Mouse (Mus musculus) heart, embryonic 16.5 days (tissue): ENCODE measurements around the gene Rnf41. TPM values are rescaled to one million over a fixed set of nuclear protein-coding genes. Genes with fewer than 3 reads are reported as not detected.

Experiments
- ATAC-seq: fragments of 200-750 bp; cut with Nextera tagmentation; replicated peaks from 2 replicates; pipeline ENCODE4 v1.8.0; 2017; ENCODE audit warnings: moderate number of reproducible peaks; ENCODE audit not compliant: insufficient read depth, low FRiP score; ENCODE audit errors: extremely low read depth
- H3K27ac ChIP-seq: fragments of 300-500 bp; sonication (generic); 2 replicates; pipeline ENCODE4 v1.5.1; 2014; ENCODE audit warnings: mild to moderate bottlenecking, low read length, control low read depth, moderate library complexity
- H3K27me3 ChIP-seq: fragments of 300-500 bp; sonication (generic); 2 replicates; pipeline ENCODE4 v1.6.1; 2014; ENCODE audit warnings: low read length, mixed read lengths; ENCODE audit not compliant: control insufficient read depth, insufficient read depth
- H3K36me3 ChIP-seq: fragments of 300-500 bp; sonication (generic); 2 replicates; pipeline ENCODE4 v1.6.1; 2014; ENCODE audit not compliant: control insufficient read depth, insufficient read depth
- H3K4me1 ChIP-seq: fragments of 300-500 bp; sonication (generic); 2 replicates; pipeline ENCODE4 v1.6.1; 2014; ENCODE audit warnings: low read length, mixed read lengths; ENCODE audit not compliant: control insufficient read depth, insufficient read depth
- H3K4me2 ChIP-seq: fragments of 300-500 bp; sonication (generic); 2 replicates; pipeline ENCODE4 v1.6.1; 2014; ENCODE audit warnings: low read depth, mild to moderate bottlenecking, control low read depth, low read length
- H3K4me3 ChIP-seq: fragments of 300-500 bp; sonication (generic); 2 replicates; pipeline ENCODE4 v1.5.1; 2014; ENCODE audit warnings: mild to moderate bottlenecking, control low read depth, low read length
- H3K9ac ChIP-seq: fragments of 300-500 bp; sonication (generic); 2 replicates; pipeline ENCODE4 v1.6.1; 2014; ENCODE audit warnings: low read length, control low read depth
- H3K9me3 ChIP-seq: fragments of 300-500 bp; sonication (generic); replicated peaks from 2 replicates; pipeline ENCODE4 v1.6.1; 2016; ENCODE audit warnings: low read length; ENCODE audit not compliant: control insufficient read depth
- WGBS: fragments of 180-500 bp; shearing (Covaris S2); extraction: QIAGEN DNeasy Blood & Tissue Kit; methylation state at CpG from one replicate; pipeline ENCODE4 v1.1.7; 2014; 5-methylcytosine and 5-hydroxymethylcytosine counted together
- polyA plus RNA-seq: library from polyadenylated mRNA; unstranded; fragments of >200 nt; fragmentation: Nextera tagmentation; extraction: Ambion mirVana; gene quantifications from 2 replicates; pipeline ENCODE4 v1.2.1, GENCODE M21; 2015

Gene Rnf41
- polyA plus RNA-seq, 1 experiment from 2014 or later: 29.9 TPM

DNA sequence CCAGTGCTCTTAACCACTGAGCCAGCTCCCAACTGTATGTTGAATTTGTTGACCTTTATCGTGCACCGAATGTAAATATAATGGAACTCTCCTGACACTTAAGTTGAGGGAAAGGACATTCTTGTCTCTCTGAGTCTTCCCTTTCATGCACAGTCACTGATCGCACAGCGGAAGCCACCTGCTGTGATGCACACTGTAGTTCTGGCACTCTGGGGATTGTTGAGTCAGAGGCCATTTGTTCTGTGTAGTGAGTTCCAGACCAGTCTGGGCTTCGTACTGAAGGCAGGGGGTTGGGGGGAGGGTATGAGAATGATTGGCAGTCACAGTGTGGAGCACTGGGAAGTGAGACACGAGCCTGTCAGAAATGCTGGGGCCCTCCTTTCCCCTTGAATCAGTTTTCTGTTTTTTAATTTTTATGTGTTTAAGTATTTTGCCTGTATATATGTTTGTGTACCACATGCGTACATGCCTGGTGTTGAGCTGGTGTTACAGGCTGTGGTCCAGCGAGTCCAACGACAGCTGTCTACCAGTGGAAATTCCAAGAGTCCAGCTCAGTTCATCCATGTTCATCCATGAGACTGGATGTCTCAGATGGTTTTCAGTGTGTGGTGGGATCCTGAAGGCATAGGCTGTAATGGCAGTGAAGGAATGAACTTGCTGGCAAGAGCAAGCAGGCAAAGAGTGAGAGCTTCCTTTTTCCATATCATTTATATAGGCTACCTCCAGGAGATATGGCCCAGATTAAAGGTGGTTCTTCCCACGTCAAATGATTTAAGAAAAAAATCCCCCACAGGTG is 30.1 kb downstream of the Rnf41 start:
- ATAC-seq: no peak
- no peaks in the 10 kb centered on the region for H3K27me3 ChIP-seq
- H3K4me2 ChIP-seq: no peak overlapping the region
- H3K9ac ChIP-seq: no peak overlapping the region
- H3K9me3 ChIP-seq: no peaks in the 10 kb centered on the region
- no peaks in the 10 kb centered on the region for H3K4me1 ChIP-seq
- peaks cover 26% of the 10 kb centered on the region for H3K36me3 ChIP-seq
- 90% methylated on average over 10 of the region's 10 CpGs for WGBS
- no peak overlapping the region for H3K4me3 ChIP-seq
- H3K27ac ChIP-seq: no peak overlapping the region

DNA sequence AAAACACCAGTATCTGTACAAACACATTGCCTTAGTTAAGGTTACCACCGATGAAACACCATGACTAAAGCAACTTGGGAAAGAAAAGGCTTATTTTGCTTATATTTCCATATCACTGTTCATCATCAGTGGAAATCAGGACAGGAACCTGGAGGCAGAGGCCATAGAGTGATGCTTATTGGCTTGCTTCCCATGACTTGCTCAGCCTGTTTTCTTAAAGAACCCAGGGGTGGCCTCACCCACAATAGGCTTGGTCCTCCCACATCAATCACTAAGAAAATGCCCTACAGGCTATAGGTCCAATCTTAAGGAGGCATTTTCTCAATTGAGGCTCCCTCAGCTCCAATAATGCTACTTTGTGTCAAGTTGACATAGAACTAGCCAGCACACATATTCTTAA is 31.3 kb downstream of the Rnf41 start:
- Histone ChIP-seq H3K27me3 (no peaks in the 10 kb centered on the region), H3K9me3 (no peaks in the 10 kb centered on the region), H3K4me3 (no peak overlapping the region), H3K27ac (no peak overlapping the region), H3K4me1 (no peaks in the 10 kb centered on the region), H3K4me2 (no peak overlapping the region), H3K36me3 (peaks cover 18% of the 10 kb centered on the region), H3K9ac (no peak overlapping the region)
- ATAC-seq: no peak
- 91% methylated on average over 1 of the region's 1 CpGs for WGBS

GRCm38 (mm10) chr10:128444354-128444753 is 32.9 kb downstream of the Rnf41 start:
- no peak for ATAC-seq
- no peaks in the 10 kb centered on the region for H3K9me3 ChIP-seq
- H3K27ac ChIP-seq: no peak overlapping the region
- WGBS: 67% methylated on average over 6 of the region's 6 CpGs
- no peaks in the 10 kb centered on the region for H3K4me1 ChIP-seq
- no peak overlapping the region for H3K4me2 ChIP-seq
- H3K36me3 ChIP-seq: peaks cover 7% of the 10 kb centered on the region; the same call in 1 of the 2 replicates
- H3K4me3 ChIP-seq: no peak overlapping the region
- no peak overlapping the region for H3K9ac ChIP-seq
- no peaks in the 10 kb centered on the region for H3K27me3 ChIP-seq

GRCm38 (mm10) chr10:128445407-128445806 is 34.0 kb downstream of the Rnf41 start:
- Histone ChIP-seq H3K27me3 (no peaks in the 10 kb centered on the region), H3K9me3 (no peaks in the 10 kb centered on the region), H3K9ac (no peak overlapping the region), H3K4me2 (no peak overlapping the region), H3K4me1 (no peaks in the 10 kb centered on the region), H3K36me3 (0 out of 2 replicates have a peak, but pooled peaks cover 3% of the 10 kb centered on the region), H3K4me3 (no peak overlapping the region), H3K27ac (no peak overlapping the region)
- no peak for ATAC-seq
- 62% methylated on average over 4 of the region's 4 CpGs for WGBS

GRCm38 (mm10) chr10:128451014-128451413 is 39.6 kb downstream of the Rnf41 start:
- WGBS: 76% methylated on average over 6 of the region's 6 CpGs
- Histone ChIP-seq H3K9ac (no peak overlapping the region), H3K4me2 (no peak overlapping the region), H3K36me3 (no peaks in the 10 kb centered on the region), H3K4me1 (no peaks in the 10 kb centered on the region), H3K27me3 (no peaks in the 10 kb centered on the region), H3K9me3 (no peaks in the 10 kb centered on the region), H3K27ac (no peak overlapping the region), H3K4me3 (no peak overlapping the region)
- no peak for ATAC-seq

DNA sequence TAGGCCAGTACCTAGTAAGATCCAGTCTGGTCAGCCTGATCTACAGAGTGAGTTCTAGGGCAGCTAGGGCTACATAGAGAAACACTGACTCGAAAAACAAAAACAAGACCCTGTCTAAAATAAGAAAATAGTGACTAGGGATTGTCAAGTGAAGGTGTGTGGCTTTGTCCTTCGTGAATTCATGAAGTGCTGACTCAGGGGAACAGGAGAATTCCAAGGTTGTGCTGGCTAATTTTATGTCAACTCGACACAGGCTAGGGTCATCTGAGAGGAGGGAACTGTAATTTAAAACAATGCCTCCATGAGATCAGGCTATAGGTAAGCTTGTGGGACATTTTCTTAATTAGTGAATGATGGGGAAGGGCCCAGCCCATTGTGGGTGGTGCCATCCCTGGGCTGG is 43.0 kb downstream of the Rnf41 start:
- H3K36me3 ChIP-seq: no peaks in the 10 kb centered on the region
- H3K4me3 ChIP-seq: no peak overlapping the region
- no peaks in the 10 kb centered on the region for H3K27me3 ChIP-seq
- H3K4me1 ChIP-seq: no peaks in the 10 kb centered on the region
- H3K9ac ChIP-seq: no peak overlapping the region
- no peaks in the 10 kb centered on the region for H3K9me3 ChIP-seq
- ATAC-seq: no peak
- no peak overlapping the region for H3K27ac ChIP-seq
- no peak overlapping the region for H3K4me2 ChIP-seq
- WGBS: 71% methylated on average over 3 of the region's 3 CpGs

DNA sequence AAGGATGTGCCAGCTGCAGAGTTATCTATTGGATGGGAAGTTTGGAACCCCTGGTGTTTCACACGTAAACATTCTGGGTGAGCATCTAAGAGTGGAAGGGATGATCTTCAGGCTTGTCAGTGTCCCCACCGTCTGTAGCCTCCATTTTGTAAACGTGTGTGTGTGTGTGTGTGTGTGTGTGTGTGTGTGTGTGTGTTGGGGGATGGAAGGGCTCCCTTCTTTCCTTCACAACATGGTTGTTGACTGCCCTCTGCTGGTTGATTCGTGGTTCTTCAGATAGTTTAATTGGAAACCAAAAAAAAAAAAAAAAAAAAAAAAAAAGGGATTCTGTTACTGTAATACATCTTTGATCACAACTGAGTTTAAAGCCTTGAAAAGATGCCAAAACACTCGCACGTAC is 43.8 kb downstream of the Rnf41 start:
- Histone ChIP-seq H3K27me3 (no peaks in the 10 kb centered on the region), H3K9me3 (no peaks in the 10 kb centered on the region), H3K4me1 (peaks cover 4% of the 10 kb centered on the region), H3K9ac (peak overlapping the region; percentile 1; the same call in 1 of the 2 replicates), H3K36me3 (no peaks in the 10 kb centered on the region), H3K4me2 (peak overlapping the region; percentile 32), H3K4me3 (0 out of 2 replicates have a peak overlapping the region, but pooled peaks have one; percentile 1), H3K27ac (no peak overlapping the region)
- no peak for ATAC-seq
- 4% methylated on average over 6 of the region's 6 CpGs for WGBS

DNA sequence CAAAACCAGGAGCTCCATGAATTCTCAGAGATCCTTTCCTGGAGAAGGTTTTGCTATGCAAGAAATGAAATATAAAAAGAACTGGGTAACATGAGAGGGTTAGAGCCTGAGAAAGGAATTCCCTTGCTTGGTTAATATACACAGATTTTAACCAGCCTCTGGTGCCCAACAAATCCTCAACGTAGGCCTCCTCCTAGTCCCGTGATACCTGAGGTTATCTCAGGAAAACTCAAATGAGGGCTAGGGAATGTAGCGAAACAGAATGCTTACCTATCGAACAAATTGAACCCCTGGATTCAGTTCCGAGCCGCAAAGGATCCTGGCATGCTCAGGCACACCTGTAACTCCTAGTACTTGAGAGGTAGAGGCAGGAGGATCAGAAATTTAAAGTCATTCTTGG is 46.2 kb downstream of the Rnf41 start:
- no peaks in the 10 kb centered on the region for H3K9me3 ChIP-seq
- no peak overlapping the region for H3K4me2 ChIP-seq
- H3K4me3 ChIP-seq: peak overlapping the region; percentile 73; the same call in 1 of the 2 replicates
- peaks cover 7% of the 10 kb centered on the region for H3K36me3 ChIP-seq
- no peaks in the 10 kb centered on the region for H3K27me3 ChIP-seq
- no peak overlapping the region for H3K27ac ChIP-seq
- ATAC-seq: no peak
- no peak overlapping the region for H3K9ac ChIP-seq
- 92% methylated on average over 6 of the region's 6 CpGs for WGBS
- peaks cover 11% of the 10 kb centered on the region for H3K4me1 ChIP-seq

DNA sequence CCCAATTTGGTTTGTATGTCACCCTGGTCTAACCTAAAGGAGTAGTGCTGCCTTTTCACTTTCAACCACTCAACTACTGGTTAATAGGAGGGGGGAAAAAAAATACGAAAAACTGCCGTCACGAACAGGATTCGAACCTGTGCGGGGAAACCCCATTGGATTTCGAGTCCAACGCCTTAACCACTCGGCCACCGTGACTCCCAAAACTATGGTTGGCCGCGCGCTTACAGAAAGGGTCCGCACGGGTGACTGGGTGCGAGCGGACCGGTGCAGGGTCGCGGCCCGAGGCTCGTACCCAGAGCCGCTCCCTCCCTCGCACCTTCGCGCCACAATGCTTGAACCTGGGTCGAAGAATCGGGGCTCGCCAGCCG is 46.9 kb downstream of the Rnf41 start:
- WGBS: under 1% methylated on average over 29 of the region's 29 CpGs

More for the DNA sequence above, 46.9 kb downstream of the Rnf41 start:
- peaks cover 10% of the 10 kb centered on the region for H3K36me3 ChIP-seq
- peaks cover 11% of the 10 kb centered on the region for H3K4me1 ChIP-seq
- H3K9me3 ChIP-seq: no peaks in the 10 kb centered on the region
- no peaks in the 10 kb centered on the region for H3K27me3 ChIP-seq
- peak overlapping the region; percentile 73 for H3K4me3 ChIP-seq
- H3K4me2 ChIP-seq: peak overlapping the region; percentile 73
- H3K9ac ChIP-seq: peak overlapping the region; percentile 91
- peak overlapping the region; percentile 96 for H3K27ac ChIP-seq
- peak; percentile 58 for ATAC-seq
